Mouse (Mus musculus) lung, embryonic 16.5 days (tissue): ENCODE results near the gene Rap1a. TPM values are rescaled to one million over a fixed set of nuclear protein-coding genes. Genes with fewer than 3 reads are reported as not detected.
"Not testable (repeated sequence)": the region's sequence is repeated elsewhere in the genome, so short reads cannot be mapped to it uniquely, and the experiment has no call there.

ENCODE experiments used
- ATAC-seq: fragments of 200-750 bp; cut with Nextera tagmentation; 2 replicates; pipeline ENCODE4 v1.8.0; 2017; ENCODE audit warnings: low read depth, mild to moderate bottlenecking, moderate library complexity
- H3K27ac ChIP-seq: fragments of 300-500 bp; sonication (generic); 2 replicates; pipeline ENCODE4 v1.5.1; 2014; ENCODE audit warnings: mild to moderate bottlenecking, control low read depth, low read length
- H3K27me3 ChIP-seq: fragments of 300-500 bp; sonication (generic); 2 replicates; pipeline ENCODE4 v1.6.1; 2014; ENCODE audit warnings: low read depth, low read length, mixed read lengths; ENCODE audit not compliant: control insufficient read depth, insufficient read depth
- H3K36me3 ChIP-seq: fragments of 300-500 bp; sonication (generic); 2 replicates; pipeline ENCODE4 v1.6.1; 2014; ENCODE audit warnings: low read length; ENCODE audit not compliant: control insufficient read depth, insufficient read depth
- H3K4me1 ChIP-seq: fragments of 300-500 bp; sonication (generic); replicated peaks from 2 replicates; pipeline ENCODE4 v1.6.1; 2014; ENCODE audit warnings: low read length, mixed read lengths; ENCODE audit not compliant: control insufficient read depth, insufficient read depth
- H3K4me2 ChIP-seq: fragments of 300-500 bp; sonication (generic); 2 replicates; pipeline ENCODE4 v1.6.1; 2014; ENCODE audit warnings: low read depth, low read length, control low read depth
- H3K4me3 ChIP-seq: fragments of 300-500 bp; sonication (generic); 2 replicates; pipeline ENCODE4 v1.5.1; 2014; ENCODE audit warnings: mild to moderate bottlenecking, low read length, control low read depth
- H3K9ac ChIP-seq: fragments of 300-500 bp; sonication (generic); 2 replicates; pipeline ENCODE4 v1.6.1; 2014; ENCODE audit warnings: low read length, control low read depth
- H3K9me3 ChIP-seq: fragments of 300-500 bp; sonication (generic); 2 replicates; pipeline ENCODE4 v1.6.1; 2016; ENCODE audit warnings: low read length; ENCODE audit not compliant: control insufficient read depth
- WGBS: fragments of 180-500 bp; shearing (Covaris S2); extraction: QIAGEN DNeasy Blood & Tissue Kit; methylation state at CpG from one replicate; pipeline ENCODE4 v1.1.7; 2014; 5-methylcytosine and 5-hydroxymethylcytosine counted together
- polyA plus RNA-seq: library from polyadenylated mRNA; unstranded; fragments of >200 nt; fragmentation: Nextera tagmentation; extraction: Ambion mirVana; gene quantifications from 2 replicates; pipeline ENCODE4 v1.2.1, GENCODE M21; 2015

The Rap1a gene
- polyA plus RNA-seq, 1 experiment from 2014 or later: 126 TPM

DNA sequence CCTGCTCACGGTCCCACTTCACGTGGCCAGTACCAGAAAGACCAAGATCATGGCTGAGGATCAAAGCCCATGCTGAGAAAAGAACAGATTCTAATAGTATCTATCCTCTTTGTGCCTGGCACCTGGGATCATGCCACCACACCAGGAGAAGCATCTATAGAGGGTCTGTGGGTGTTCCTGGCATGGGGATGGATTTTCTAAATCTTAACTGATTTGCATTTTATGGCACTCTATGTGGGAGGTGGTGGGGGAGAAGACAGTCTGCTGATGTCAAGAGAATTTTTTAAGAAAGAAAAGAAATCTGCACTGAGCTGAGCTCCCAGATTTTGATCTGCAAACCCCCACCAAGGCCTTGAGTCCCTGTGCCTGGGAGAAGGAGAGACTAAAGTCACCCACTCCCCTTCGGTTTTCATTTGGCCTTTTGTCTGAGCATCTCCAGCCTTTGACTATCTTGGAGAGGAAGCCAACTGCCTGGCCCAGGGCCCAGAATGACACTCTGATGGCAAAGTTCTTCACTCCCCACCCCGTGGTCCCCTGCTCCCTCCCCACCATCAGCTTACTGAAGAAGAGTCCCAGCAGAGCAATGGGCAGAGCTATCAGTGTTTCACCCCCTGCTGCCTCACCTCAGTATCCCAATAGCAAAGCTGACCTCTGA lies 94.6 kb downstream of the Rap1a start:
- no peaks in the 10 kb centered on the region for H3K9me3 ChIP-seq
- H3K4me1 ChIP-seq: peaks cover 34% of the 10 kb centered on the region
- H3K9ac ChIP-seq: no peak overlapping the region
- no peaks in the 10 kb centered on the region for H3K27me3 ChIP-seq
- H3K27ac ChIP-seq: peak overlapping the region; percentile 3; the same call in 1 of the 2 replicates
- H3K4me3 ChIP-seq: peak overlapping the region; percentile 63; the same call in 1 of the 2 replicates
- no peaks in the 10 kb centered on the region for H3K36me3 ChIP-seq
- peak overlapping the region; percentile 99 for H3K4me2 ChIP-seq
- WGBS: 37% methylated on average over 4 of the region's 4 CpGs
- 0 out of 2 replicates have a peak, but pooled peaks have one; percentile 13 for ATAC-seq

GRCm38 (mm10) chr3:105705561-105705960 lies 95.6 kb downstream of the Rap1a start:
- WGBS: 39% methylated on average over 3 of the region's 3 CpGs
- no peaks in the 10 kb centered on the region for H3K36me3 ChIP-seq
- peak overlapping the region; percentile 62; the same call in 1 of the 2 replicates for H3K27ac ChIP-seq
- H3K4me3 ChIP-seq: peak overlapping the region; percentile 63
- peak overlapping the region; percentile 99 for H3K4me2 ChIP-seq
- no peak for ATAC-seq
- no peaks in the 10 kb centered on the region for H3K9me3 ChIP-seq
- no peaks in the 10 kb centered on the region for H3K27me3 ChIP-seq
- H3K9ac ChIP-seq: peak overlapping the region; percentile 71
- H3K4me1 ChIP-seq: peaks cover 38% of the 10 kb centered on the region

- H3K4me2 ChIP-seq: peak overlapping the region; percentile 99
- no peaks in the 10 kb centered on the region for H3K9me3 ChIP-seq
- H3K27me3 ChIP-seq: no peaks in the 10 kb centered on the region
- peak; percentile 34 for ATAC-seq
- peak overlapping the region; percentile 62 for H3K27ac ChIP-seq
- WGBS: under 1% methylated on average over 28 of the region's 28 CpGs
- no peaks in the 10 kb centered on the region for H3K36me3 ChIP-seq
- H3K4me1 ChIP-seq: peaks cover 36% of the 10 kb centered on the region
- H3K9ac ChIP-seq: peak overlapping the region; percentile 71
- H3K4me3 ChIP-seq: peak overlapping the region; percentile 63
These were observed 96.0 kb downstream of the Rap1a start for GRCm38 (mm10) chr3:105705061-105705549.

- peak within 1 kb of the TSS; percentile 62 for H3K27ac ChIP-seq
- no peaks in the 10 kb centered on the region for H3K36me3 ChIP-seq
- peak within 1 kb of the TSS; percentile 63 for H3K4me3 ChIP-seq
- peaks cover 35% of the 10 kb centered on the region for H3K4me1 ChIP-seq
- H3K9ac ChIP-seq: peak within 1 kb of the TSS; percentile 71
- H3K4me2 ChIP-seq: peak within 1 kb of the TSS; percentile 99
- 5% methylated on average over 37 of the region's 43 CpGs for WGBS
- no peaks in the 10 kb centered on the region for H3K9me3 ChIP-seq
- H3K27me3 ChIP-seq: no peaks in the 10 kb centered on the region
- ATAC-seq: peak; percentile 94
These were observed 96.8 kb downstream of the Rap1a start, which contains the start of gene Inka2 for GRCm38 (mm10) chr3:105704031-105705008. TSS of gene Inka2 (plus strand) at chr3:105704599.

DNA sequence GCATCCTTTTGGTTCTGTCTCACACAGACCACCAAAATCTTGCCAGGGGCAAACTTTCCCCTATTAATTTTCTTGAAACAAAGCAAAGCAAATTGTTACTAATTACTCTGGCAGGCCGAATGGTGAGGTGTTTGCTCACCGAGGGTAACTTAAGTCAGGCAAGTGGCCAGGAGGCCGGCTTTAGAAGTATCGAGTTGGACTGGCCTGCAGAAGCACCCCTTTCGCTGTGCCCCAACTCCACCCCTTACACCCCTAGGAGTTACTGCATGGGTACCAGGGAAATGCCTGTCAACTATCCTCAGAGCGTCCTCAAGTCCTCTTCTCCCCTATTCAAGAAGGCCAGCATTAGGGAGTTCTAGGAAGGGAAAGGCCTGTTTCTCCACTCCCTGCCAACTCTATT lies 97.6 kb downstream of the Rap1a start:
- WGBS: 51% methylated on average over 6 of the region's 6 CpGs
- Histone ChIP-seq H3K4me3 (no peak overlapping the region), H3K27ac (peak overlapping the region; percentile 19; the same call in 1 of the 2 replicates), H3K27me3 (no peaks in the 10 kb centered on the region), H3K36me3 (no peaks in the 10 kb centered on the region), H3K4me2 (peak overlapping the region; percentile 99), H3K9me3 (no peaks in the 10 kb centered on the region), H3K4me1 (peaks cover 39% of the 10 kb centered on the region), H3K9ac (0 out of 2 replicates have a peak overlapping the region, but pooled peaks have one; percentile 14)
- ATAC-seq: no peak

- ATAC-seq: no peak
- WGBS: 41% methylated on average over 5 of the region's 5 CpGs
- no peak overlapping the region for H3K9ac ChIP-seq
- H3K4me1 ChIP-seq: peaks cover 29% of the 10 kb centered on the region
- H3K4me2 ChIP-seq: no peak overlapping the region
- H3K4me3 ChIP-seq: no peak overlapping the region
- no peak overlapping the region for H3K27ac ChIP-seq
- H3K36me3 ChIP-seq: no peaks in the 10 kb centered on the region
- no peaks in the 10 kb centered on the region for H3K9me3 ChIP-seq
- H3K27me3 ChIP-seq: no peaks in the 10 kb centered on the region
These were observed 99.7 kb downstream of the Rap1a start for GRCm38 (mm10) chr3:105701399-105701798.

GRCm38 (mm10) chr3:105700786-105701185 lies 100.3 kb downstream of the Rap1a start:
- 18% methylated on average over 1 of the region's 1 CpGs for WGBS
- H3K36me3 ChIP-seq, H3K9me3 ChIP-seq, ATAC-seq, H3K9ac ChIP-seq, H3K4me2 ChIP-seq, H3K27ac ChIP-seq, H3K4me3 ChIP-seq, H3K27me3 ChIP-seq: not testable (repeated sequence)
- peaks cover 23% of the 10 kb centered on the region for H3K4me1 ChIP-seq

- peak; percentile 37 for ATAC-seq
These were observed 101.7 kb downstream of the Rap1a start for GRCm38 (mm10) chr3:105699241-105699933.

More at GRCm38 (mm10) chr3:105699241-105699933, 101.7 kb downstream of the Rap1a start:
- Histone ChIP-seq H3K4me3 (no peak overlapping the region), H3K4me1 (peaks cover 14% of the 10 kb centered on the region), H3K4me2 (no peak overlapping the region), H3K27me3 (no peaks in the 10 kb centered on the region), H3K36me3 (no peaks in the 10 kb centered on the region), H3K9ac (no peak overlapping the region), H3K27ac (no peak overlapping the region), H3K9me3 (no peaks in the 10 kb centered on the region)
- 28% methylated on average over 3 of the region's 3 CpGs for WGBS
